Mouse (Mus musculus): ENCODE results near the gene Lrrc40.
"Not testable (repeated sequence)": the region's sequence is repeated elsewhere in the genome, so short reads cannot be mapped to it uniquely, and the experiment has no call there.

The Lrrc40 gene

DNA sequence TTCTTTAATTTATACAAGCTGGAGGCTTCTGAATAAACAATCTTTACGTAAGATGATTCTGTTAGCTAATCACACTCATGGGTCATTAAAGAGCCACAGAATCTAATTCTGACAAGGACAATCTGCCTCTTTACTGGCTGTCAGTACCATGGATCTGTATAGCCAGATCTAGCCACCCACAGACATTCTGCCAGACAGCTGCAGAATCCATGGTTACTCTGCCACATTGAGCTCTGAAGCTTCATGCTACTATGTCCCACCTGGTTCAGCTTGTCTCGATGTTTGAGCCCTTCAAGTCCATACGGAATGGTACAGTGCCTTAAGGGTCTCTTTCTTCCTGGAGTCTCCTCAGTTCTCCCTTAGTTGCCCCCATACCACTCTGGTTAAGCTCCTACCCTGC is 55.1 kb downstream of the Lrrc40 start:
- no peak for DNase-seq (ENCODE audit: low spot score in 2 of 2)

DNA sequence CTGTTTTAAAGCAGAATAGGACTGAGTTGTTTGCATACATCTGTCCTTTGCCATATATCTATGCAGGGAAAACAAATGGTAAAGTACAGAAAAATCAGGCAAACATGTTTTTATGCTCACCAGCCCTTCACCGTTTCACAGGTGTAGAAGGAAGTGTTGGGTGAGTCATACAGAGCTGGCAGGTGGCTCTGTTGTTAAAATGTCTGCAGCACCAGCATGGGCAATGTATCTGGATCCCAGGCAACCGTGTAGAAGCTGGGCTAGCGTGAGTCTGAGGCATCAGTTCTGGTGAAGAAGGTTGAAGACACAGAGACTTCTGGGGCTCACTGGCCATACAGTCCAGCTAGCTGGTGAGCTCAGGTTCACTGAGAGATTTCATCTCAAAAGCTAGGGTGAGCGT is 57.5 kb downstream of the Lrrc40 start:
- no peak for DNase-seq (ENCODE audit: low spot score in 2 of 2)

DNA sequence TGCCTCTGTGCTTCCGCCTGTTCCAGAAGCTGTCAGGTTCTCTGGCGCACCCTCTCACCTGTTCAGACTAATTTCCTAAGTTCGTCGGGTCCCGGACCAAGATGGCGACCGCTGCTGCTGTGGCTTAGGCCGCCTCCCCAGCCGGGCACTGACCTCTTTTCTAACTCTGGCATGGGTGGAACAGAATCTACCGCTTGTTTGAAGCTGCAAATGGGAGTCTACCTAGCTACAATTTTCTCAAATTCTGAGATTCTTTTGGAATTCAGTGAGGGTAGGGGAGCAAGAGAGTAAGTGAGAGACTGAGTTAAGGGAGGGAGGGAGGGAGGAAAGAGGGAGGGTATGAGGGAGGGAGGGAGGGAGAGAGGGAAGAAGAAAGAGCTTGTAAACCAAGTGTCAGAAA is 65.6 kb downstream of the Lrrc40 start:
- DNase-seq (ENCODE audit: low spot score in 2 of 2): not testable (repeated sequence)

DNA sequence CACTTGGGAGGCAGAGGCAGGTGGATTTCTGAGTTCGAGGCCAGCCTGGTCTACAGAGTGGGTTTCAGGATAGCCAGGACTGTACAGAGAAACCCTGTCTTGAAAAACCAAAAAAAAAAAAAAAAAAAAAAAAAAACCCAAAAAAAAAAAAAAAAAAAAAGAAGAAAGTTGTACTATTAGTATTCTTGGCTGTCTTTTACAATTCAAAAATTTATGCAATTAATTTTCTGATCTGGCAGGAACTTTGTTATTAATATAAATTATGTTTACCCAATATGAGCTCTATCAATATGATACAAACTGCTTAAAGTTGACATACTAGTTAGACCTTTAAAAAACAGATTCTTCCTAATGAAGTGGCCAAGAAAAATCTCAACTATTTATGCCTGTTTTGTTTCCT is 66.1 kb downstream of the Lrrc40 start:
- DNase-seq (ENCODE audit: low spot score in 2 of 2): not testable (repeated sequence)

DNA sequence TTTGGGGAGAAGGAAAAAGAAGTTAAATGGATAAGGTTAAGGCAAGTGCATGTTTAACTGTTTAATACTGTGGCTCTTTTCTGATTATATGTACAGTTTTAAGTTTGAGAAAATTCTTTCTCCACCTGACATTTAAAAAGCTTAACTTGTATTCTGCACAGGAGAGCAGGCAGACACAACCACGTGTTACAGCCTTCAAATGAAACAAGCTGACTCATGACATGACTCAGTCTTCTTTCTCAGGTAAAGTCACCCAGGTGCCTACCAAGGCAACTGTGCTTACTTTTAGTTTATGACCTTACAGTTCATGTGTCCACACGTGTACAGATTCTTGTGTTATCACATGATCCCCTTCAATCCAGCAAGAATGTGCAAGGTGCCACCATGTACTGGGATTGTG is 67.0 kb downstream of the Lrrc40 start:
- DNase-seq (ENCODE audit: low spot score in 2 of 2): no peak

DNA sequence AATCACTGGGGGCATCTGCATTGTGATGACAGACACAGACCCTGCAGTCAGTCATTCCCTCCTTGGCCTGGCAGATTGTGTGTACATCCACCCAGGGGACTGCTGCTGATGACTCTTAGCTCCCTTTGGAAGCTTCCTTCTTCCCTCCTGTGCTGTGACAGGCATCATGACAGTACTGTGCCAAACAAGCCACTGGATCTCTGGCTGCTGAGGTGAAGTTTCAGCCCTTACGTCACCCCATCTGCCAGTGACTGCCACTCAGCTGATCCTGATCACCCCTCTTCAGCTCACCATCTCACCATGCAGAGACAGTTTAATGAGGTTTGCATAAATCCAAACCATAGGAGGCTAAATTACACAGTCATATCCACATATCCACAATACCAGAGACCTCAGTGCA is 68.8 kb downstream of the Lrrc40 start:
- no peak for DNase-seq (ENCODE audit: low spot score in 2 of 2)
